Mouse (Mus musculus) macrophage (primary cell): ENCODE data around the gene Zfp697. TPM values are rescaled to one million over a fixed set of nuclear protein-coding genes. Genes with fewer than 3 reads are reported as not detected.
"Not testable (repeated sequence)": the region's sequence is repeated elsewhere in the genome, so short reads cannot be mapped to it uniquely, and the experiment has no call there.

Source experiments
- H3K27ac ChIP-seq: fragments of 350-480 bp; formaldehyde crosslinking; 2 replicates; pipeline ENCODE4 v1.9.0; 2021
- H3K36me3 ChIP-seq: fragments of 350-480 bp; formaldehyde crosslinking; 2 replicates; pipeline ENCODE4 v1.9.0; 2021; ENCODE audit errors: inconsistent target
- H3K4me3 ChIP-seq: fragments of 350-480 bp; formaldehyde crosslinking; 2 replicates; pipeline ENCODE4 v1.9.0; 2021; ENCODE audit errors: inconsistent target
- H3K79me2 ChIP-seq: fragments of 350-480 bp; formaldehyde crosslinking; 2 replicates; pipeline ENCODE4 v1.9.0; 2021; ENCODE audit errors: inconsistent target
- WGBS: methylation state at CpG from one replicate; pipeline ENCODE4 v1.1.7; 2026; ENCODE audit warnings: inconsistent platforms; ENCODE audit not compliant: missing documents; 5-methylcytosine and 5-hydroxymethylcytosine counted together
- polyA plus RNA-seq: library from polyadenylated mRNA; stranded (reverse); fragments of 250-400 nt; gene quantifications from 3 replicates; pipeline ENCODE4 v1.2.4, GENCODE M21; 2018; ENCODE audit warnings: inconsistent platforms

The Zfp697 gene
- polyA plus RNA-seq, 1 experiment from 2014 or later: 0.27 TPM

DNA sequence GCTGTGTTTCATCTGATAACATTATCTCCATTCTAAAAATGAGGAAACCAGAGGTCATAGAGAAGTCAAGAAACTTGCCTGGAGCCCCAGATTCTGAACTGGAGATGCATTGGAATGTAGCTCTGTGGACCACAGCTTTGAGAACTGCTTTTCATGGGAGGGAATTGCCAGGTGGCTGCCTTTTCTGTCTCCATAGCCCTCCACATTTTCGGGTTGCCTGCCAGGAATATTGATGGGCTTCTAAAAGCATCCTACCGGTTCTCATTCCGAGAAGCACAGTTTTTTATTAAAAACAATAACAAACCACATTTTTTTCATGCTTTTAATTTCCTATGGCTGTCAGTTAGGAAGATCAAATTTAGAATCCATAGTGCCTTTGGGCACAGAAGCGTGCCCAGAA, 4.8 kb downstream of the Zfp697 start:
- Histone ChIP-seq H3K79me2 (no peaks in the 10 kb centered on the region), H3K27ac (no peak overlapping the region), H3K4me3 (no peak overlapping the region), H3K36me3 (no peaks in the 10 kb centered on the region)
- WGBS: 78% methylated on average over 4 of the region's 4 CpGs

DNA sequence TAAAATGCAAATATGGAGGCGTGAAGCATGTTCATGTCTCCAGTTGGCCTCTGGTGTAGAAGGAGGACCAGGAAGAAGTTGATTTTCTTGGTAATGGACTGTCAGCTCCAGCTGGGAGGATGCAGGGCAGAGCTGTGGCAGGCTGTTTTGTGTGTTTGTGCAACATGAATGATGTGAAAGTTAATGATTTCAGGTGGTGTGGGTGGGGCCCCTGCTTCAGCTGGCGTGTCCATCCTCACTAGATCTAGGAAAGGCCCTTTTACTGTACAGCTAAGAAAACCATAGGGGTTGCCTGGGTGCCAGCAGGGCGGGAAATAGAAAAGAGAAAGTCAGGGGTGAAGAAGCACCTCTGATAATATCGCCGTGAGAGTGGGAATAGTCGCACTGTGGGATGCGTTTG, 5.5 kb downstream of the Zfp697 start:
- WGBS: 93% methylated on average over 7 of the region's 7 CpGs
- Histone ChIP-seq H3K27ac (no peak overlapping the region), H3K36me3 (no peaks in the 10 kb centered on the region), H3K4me3 (no peak overlapping the region), H3K79me2 (no peaks in the 10 kb centered on the region)

DNA sequence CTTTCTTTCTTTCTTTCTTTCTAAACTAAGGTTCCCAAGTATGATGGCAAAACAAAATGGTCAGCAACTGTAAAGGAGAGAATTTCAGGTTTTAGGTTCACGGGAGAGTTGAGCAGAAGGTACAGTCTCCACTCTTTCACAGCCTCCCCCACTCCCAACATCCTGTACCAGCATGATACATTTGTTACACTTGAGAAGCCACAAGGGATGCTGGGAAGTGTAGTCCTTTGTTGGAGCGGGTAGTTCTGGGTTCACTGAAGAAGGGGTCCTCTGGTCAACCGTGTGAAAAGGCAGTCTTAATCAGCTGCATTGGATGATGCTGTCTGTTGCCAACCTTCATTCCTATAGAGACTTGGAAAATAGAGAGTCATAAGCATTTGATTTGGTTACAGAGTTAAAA, 7.0 kb downstream of the Zfp697 start:
- no peak overlapping the region for H3K27ac ChIP-seq
- H3K4me3 ChIP-seq: no peak overlapping the region

DNA sequence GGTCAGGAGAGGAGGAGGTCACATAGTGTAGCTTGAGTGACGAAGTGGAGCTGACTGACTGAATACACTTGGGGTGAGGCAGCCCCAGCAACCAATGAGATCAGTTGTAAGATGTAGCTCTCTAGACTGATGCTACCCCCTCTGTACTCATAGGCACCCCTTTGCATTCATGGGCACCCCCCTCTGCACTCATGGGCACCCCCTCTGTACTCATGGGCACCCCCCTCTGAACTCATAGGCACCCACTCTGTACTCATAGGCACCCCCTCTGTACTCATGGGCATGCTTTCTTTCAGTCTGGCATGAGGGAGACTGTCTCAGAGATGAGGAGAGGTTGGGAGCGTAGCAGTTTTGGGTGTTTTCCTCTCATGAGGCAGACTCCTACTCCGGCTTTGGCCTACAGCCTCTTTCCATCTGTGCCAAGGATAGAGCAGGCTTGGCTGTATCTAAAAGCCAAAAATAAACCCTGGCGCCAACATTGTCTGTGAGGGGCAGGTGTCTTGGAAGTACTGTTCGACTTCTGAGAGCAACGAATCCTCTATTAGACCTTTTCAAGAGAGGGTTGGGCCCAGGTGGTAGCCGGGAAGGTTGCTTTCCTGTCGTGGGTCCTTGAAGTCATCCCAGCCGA, 22.1 kb downstream of the Zfp697 start:
- H3K79me2 ChIP-seq, H3K36me3 ChIP-seq, H3K4me3 ChIP-seq, H3K27ac ChIP-seq: not testable (repeated sequence)
- 85% methylated on average over 5 of the region's 9 CpGs for WGBS

More for the DNA sequence above, 7.0 kb downstream of the Zfp697 start:
- WGBS: 92% methylated on average over 3 of the region's 3 CpGs
- Histone ChIP-seq H3K79me2 (no peaks in the 10 kb centered on the region), H3K36me3 (no peaks in the 10 kb centered on the region)

DNA sequence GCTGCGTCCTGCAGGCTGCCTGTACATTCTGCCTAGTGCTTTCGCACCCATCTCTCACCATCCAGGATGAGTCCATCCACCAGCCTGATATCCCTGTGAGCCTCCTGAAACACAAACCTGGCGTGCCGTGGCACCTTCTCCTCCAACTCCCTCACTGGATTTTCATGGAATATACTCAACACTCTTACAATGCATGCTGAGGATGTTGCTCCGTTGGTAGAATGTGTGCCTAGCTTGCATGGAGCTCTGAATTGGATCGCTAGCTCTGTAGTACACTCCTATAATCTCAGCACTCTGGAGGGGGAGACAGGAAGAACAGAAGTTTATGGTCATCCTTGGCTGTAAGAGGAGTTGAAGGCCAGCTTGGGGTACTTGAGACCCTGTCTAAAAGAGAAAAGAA, 23.6 kb downstream of the Zfp697 start:
- H3K4me3 ChIP-seq, H3K79me2 ChIP-seq, H3K27ac ChIP-seq, H3K36me3 ChIP-seq: not testable (repeated sequence)
- WGBS: no CpG with 5 or more reads among the region's 6 CpGs

DNA sequence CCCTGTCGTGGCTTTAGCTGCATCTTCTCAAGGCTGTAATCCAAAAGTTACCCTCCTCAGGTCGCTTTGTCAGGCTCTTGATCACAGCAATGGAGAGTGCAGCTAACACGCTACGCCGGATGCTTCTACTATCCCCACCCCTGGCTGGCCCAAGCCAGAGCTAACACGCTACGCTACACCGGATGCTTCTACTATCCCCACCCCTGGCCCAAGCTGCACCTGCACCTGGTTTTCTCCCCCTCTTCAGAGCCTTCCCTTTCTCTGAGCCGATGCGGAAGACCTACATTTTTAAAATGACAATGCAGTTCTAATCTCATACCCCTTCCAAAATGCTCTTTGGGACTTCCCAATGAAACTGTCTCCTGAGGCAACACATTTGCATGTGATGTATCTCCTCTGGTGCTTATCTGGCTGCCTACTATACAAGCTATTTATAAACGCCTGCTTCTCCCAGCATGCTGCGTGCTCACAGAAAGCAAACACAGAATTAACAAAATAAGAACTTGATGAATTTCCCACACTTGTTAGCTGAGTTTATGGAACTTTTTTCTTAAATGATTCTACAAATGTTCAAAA, 24.4 kb downstream of the Zfp697 start:
- WGBS: 49% methylated on average over 12 of the region's 12 CpGs
- not testable (repeated sequence) for H3K27ac ChIP-seq, H3K36me3 ChIP-seq, H3K79me2 ChIP-seq, H3K4me3 ChIP-seq

DNA sequence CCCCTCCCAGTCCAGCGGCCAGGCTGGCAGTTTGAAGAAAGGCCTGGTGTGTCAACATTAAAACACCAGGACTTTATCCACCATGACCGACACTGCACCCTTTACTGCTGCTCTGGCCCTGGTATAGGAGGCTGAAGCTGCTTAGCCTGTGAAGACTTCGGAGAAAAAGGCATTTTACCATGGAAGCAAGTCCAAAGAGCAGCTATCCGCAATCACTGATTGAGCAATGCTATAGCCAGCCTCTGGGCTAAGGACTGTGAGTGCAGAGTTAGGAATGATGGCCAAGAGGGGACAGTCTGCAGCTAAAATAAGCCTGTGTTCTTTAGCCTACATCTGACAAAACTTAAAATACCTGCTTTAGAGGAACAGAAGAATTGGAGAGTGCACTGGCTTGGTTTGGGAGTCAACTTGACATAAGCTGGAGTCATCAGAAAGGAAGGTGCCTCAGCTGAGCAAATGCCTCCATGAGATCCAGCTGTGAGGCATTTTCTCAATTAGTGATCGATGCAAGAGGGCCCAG, 25.1 kb downstream of the Zfp697 start:
- H3K36me3 ChIP-seq, H3K79me2 ChIP-seq, H3K27ac ChIP-seq, H3K4me3 ChIP-seq: not testable (repeated sequence)
- 81% methylated on average over 5 of the region's 5 CpGs for WGBS

DNA sequence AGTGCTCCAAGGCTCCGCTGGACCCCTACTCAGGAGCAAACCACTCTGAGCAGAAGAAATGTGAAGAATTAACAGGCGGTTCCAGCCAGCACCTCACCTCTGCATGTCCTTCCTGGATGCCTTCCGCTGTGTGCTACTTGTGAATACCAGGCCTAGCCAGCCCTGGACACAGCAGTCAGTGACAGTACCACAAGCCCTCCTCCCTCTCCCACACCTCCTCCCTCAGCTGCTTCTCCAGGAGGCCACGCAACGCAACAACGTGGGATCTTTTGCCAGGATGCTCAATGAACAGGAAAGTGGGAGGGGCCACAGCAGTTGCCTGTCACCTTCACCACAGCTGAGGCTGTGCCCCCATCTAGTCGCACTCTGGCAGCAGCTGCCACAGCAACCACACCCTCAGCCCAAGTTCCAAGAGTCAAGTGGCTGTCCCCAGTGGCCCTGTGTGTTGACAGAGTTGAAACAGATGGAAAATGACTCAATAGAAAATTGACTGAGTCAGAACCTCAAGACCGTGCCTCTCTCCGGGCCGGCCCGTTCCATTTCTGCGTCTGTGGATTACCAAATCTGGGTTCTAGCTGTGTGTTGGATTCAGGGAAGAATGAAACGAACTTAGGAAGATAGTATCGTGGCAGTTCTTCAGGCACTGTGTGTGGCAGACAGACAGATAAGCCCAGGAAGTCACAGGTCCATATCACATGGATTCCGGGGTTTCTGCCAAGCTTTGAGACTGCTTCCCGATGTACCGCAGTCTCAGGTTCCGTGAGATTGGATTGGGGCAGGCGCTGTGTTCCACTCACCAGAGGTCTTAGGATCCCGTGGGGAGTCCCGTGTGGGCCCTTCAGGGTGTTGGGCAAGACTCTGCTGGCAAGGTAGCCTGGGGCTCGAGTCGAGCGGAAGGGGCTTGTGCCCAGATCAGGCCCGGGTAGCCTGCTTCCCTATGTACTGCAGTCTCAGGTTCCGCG, 28.6 kb downstream of the Zfp697 start:
- not testable (repeated sequence) for H3K27ac ChIP-seq, H3K79me2 ChIP-seq, H3K36me3 ChIP-seq, H3K4me3 ChIP-seq
- WGBS: 96% methylated on average over 8 of the region's 27 CpGs

DNA sequence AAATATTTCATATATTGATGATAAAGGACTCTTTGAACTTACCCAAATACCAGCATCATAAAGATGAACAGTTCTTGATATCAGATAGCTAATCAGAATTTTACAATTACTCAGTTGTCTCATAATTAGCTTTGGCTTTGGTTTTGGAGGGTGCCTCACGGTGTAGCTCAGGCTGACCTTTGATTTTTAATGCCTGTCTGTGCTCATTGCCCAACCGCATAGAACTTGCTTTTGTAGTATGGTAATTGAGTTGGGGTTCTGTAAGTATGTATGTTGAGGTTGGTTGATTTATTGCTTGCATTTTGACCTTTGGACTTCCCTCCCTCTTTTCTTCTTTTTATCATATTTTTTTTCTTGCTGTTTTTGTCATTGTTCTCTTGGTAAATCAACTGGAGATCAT, 31.5 kb downstream of the Zfp697 start:
- Histone ChIP-seq H3K4me3 (no peak overlapping the region), H3K79me2 (no peaks in the 10 kb centered on the region), H3K27ac (no peak overlapping the region), H3K36me3 (no peaks in the 10 kb centered on the region)
- 61% methylated on average over 2 of the region's 2 CpGs for WGBS

DNA sequence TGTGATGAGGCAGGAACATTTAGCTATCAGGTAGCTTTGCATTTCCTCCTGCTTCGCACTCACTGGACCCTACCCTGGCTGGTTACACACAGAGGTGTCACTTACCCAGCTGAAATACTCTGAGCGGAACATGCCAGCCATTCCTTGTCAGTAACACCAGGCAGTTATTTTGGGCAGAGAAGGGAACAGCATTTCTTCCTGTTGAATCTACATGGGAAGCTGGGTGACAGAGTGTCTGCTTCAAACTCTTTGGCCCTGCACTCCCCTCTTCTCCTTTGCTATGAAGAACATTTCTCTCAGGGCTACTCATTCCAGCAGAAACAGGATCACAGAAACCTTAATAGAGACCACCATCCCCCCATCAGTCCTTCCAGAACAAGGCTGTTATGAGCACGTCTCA, 32.0 kb downstream of the Zfp697 start:
- Histone ChIP-seq H3K27ac (no peak overlapping the region), H3K36me3 (no peaks in the 10 kb centered on the region), H3K79me2 (no peaks in the 10 kb centered on the region), H3K4me3 (no peak overlapping the region)
- 73% methylated on average over 3 of the region's 3 CpGs for WGBS

DNA sequence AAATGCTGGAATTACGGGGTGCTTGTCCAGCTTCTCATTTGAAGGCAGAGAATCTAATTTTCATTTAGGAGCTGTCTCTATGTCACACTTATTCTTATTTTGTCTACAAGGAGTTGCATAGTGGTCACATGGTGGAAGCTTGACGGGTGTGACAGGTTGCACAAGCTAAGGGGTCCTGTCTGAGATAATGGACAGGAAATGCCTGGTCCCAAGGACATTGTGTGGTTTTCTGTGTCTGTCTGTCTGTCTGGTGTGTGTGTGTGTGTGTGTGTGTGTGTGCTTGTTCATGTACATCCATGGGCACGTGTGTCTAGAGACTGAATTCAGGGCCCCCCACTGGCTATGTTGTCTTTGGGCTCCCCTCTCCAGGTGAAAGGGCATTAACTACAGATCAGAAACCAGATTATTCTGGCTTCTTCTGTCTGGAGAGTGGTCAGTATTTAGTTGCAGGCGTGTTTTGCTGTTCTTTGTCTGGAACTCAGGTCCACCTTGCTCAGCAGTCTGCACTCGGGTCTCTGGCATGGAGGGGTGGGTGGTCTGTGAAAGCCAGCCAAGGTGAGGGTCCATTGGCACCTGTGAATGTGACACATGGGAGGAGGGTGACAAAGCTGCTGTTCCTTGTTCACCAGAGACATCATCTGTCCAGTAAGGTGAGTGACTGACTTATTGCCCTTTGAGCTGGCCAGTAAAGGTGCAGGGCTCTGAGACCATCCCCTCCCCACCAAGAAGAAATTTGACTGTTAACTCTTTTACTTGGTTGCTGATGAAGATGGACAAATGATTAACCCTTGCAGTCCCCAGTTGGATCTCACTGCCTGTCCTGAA, 34.4 kb downstream of the Zfp697 start:
- WGBS: 59% methylated on average over 4 of the region's 5 CpGs
- Histone ChIP-seq H3K27ac (no peak overlapping the region), H3K36me3 (no peaks in the 10 kb centered on the region), H3K79me2 (no peaks in the 10 kb centered on the region), H3K4me3 (no peak overlapping the region)

DNA sequence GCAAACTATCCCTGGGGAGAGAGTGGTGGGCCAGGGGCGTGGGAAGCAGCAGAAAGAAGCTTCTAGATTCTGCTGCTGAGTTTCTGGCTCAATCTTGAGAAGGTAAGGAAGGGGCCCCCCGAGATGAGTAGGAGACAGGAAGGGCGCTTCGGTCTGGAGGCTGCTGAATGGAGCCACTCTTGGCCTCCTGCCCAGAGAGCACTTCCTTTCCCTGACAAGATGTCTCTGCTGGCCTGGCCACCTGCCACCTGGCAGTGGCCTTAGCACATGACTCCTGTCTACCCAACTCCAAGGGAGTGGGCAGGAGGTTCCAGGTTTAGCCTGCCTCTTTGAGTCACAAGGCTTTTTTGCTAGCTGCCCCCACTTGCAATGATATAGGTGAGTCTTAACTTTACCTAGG, 35.1 kb downstream of the Zfp697 start:
- no peaks in the 10 kb centered on the region for H3K36me3 ChIP-seq
- no peak overlapping the region for H3K4me3 ChIP-seq
- 16% methylated on average over 4 of the region's 4 CpGs for WGBS
- H3K27ac ChIP-seq: no peak overlapping the region
- no peaks in the 10 kb centered on the region for H3K79me2 ChIP-seq

DNA sequence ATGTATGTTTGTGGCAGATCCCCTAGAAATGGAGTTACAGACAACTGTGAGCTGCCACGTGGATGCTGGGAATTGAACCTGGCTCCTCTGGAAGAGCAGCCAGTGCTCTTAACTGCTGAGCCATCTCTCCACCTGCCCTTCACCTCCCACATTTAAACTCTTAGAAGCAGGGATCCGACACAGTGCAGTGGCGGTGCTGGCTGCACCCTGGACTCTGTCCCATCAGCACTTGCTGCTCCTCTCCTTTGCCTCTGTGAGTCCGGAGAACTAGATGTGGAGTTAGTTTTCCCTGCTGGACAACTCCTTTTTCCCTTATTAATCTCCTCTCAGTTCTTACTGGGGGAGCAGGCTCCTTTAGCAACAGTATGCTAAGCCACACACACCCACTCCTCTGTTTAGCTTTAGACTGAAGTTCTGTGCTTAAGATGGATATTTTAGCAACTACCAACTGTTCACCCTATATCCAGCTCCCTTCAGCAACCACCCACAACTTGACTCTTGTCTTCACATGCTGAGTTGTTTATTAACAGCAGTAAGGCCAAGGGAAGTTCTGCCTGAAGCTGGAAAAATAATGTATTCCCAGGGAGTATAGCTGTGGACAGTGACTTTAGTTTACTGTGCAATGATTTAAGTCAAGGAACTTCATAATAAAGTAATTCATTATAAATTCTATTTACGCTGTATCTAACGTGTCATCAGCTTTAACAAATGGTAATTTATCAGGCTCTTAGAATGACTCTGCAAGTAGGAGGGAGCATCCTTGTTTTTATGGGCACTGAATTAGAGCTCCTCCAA, 36.9 kb downstream of the Zfp697 start:
- no peak overlapping the region for H3K27ac ChIP-seq
- H3K36me3 ChIP-seq: no peaks in the 10 kb centered on the region
- no peaks in the 10 kb centered on the region for H3K79me2 ChIP-seq
- 88% methylated on average over 6 of the region's 6 CpGs for WGBS
- H3K4me3 ChIP-seq: no peak overlapping the region

DNA sequence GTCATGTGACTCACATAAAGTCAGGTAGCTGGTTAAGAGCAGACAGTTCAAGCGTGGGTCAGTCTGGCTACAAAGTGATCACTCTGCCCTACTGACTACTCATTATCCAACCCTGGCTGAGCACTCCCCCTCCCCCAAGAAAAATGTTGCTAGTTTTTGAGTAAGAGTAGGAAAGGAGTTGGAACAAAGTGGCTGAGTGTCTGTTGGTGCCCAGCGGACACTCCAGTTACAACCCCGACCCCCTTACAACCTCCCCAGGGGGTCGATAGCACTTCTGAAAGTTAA, 37.5 kb downstream of the Zfp697 start:
- Histone ChIP-seq H3K79me2 (no peaks in the 10 kb centered on the region), H3K36me3 (no peaks in the 10 kb centered on the region)
- WGBS: 94% methylated on average over 4 of the region's 4 CpGs

More for the DNA sequence above, 37.5 kb downstream of the Zfp697 start:
- no peak overlapping the region for H3K4me3 ChIP-seq
- no peak overlapping the region for H3K27ac ChIP-seq
